Mouse (Mus musculus) bone marrow macrophage, adult 2 months (primary cell): Measurements from ENCODE around the gene Npas3.

Experiments used
- CTCF ChIP-seq: IDR thresholded peaks from 2 replicates; pipeline ENCODE4 v1.5.1; 2012; ENCODE audit warnings: low read depth, mild to moderate bottlenecking, low read length, moderate library complexity
- POLR2A ChIP-seq: IDR thresholded peaks from 2 replicates; pipeline ENCODE4 v1.6.1; 2012; ENCODE audit warnings: mild to moderate bottlenecking, low read depth, low read length, borderline replicate concordance

- no peak for TF ChIP-seq POLR2A
- TF ChIP-seq CTCF = no peak
These were observed 737.7 kb downstream of the Npas3 start for GRCm38 (mm10) chr12:53985851-53986842.
